Mouse (Mus musculus) macrophage (primary cell): ENCODE results near the gene Armc9. TPM values are rescaled to one million over a fixed set of nuclear protein-coding genes. Genes with fewer than 3 reads are reported as not detected.

Experiments
- H3K27ac ChIP-seq: fragments of 350-480 bp; formaldehyde crosslinking; 2 replicates; pipeline ENCODE4 v1.9.0; 2021
- H3K36me3 ChIP-seq: fragments of 350-480 bp; formaldehyde crosslinking; 2 replicates; pipeline ENCODE4 v1.9.0; 2021; ENCODE audit errors: inconsistent target
- H3K4me3 ChIP-seq: fragments of 350-480 bp; formaldehyde crosslinking; 2 replicates; pipeline ENCODE4 v1.9.0; 2021; ENCODE audit errors: inconsistent target
- H3K79me2 ChIP-seq: fragments of 350-480 bp; formaldehyde crosslinking; 2 replicates; pipeline ENCODE4 v1.9.0; 2021; ENCODE audit errors: inconsistent target
- WGBS: methylation state at CpG from one replicate; pipeline ENCODE4 v1.1.7; 2026; ENCODE audit warnings: inconsistent platforms; ENCODE audit not compliant: missing documents; 5-methylcytosine and 5-hydroxymethylcytosine counted together
- polyA plus RNA-seq: library from polyadenylated mRNA; stranded (reverse); fragments of 250-400 nt; gene quantifications from 3 replicates; pipeline ENCODE4 v1.2.4, GENCODE M21; 2018; ENCODE audit warnings: inconsistent platforms

Gene Armc9
- polyA plus RNA-seq, 1 experiment from 2014 or later = 3.2 TPM

GRCm38 (mm10) chr1:86187856-86188255, 33.3 kb downstream of the Armc9 start:
- WGBS = 96% methylated on average over 2 of the region's 2 CpGs
- no peaks in the 10 kb centered on the region for H3K79me2 ChIP-seq
- H3K27ac ChIP-seq = no peak overlapping the region
- no peak overlapping the region for H3K4me3 ChIP-seq
- no peaks in the 10 kb centered on the region for H3K36me3 ChIP-seq

DNA sequence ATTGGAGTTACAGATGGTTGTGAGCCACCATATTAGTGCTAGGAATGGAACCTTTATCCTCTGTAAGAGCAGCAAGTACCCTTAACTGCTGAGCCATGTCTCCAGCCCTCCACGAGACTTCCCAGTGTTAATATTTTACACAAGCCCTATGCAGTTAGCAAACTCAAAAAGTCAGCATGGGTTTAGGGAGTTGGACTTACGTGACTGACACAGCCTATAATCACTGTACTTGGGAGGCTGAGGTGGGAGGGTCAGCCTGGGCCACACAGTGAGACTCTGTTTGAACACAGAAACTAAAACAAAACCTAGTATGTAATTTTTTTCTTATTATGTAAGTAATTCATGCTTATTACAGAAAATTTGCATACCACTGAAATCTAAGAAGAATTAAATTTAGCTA, 33.7 kb downstream of the Armc9 start:
- 100% methylated on average over 2 of the region's 2 CpGs for WGBS

GRCm38 (mm10) chr1:86189034-86189702, 34.6 kb downstream of the Armc9 start:
- no peak overlapping the region for H3K27ac ChIP-seq
- 92% methylated on average over 6 of the region's 6 CpGs for WGBS
- H3K36me3 ChIP-seq = no peaks in the 10 kb centered on the region
- H3K79me2 ChIP-seq = no peaks in the 10 kb centered on the region
- H3K4me3 ChIP-seq = no peak overlapping the region

More for the DNA sequence above, 33.7 kb downstream of the Armc9 start:
- no peaks in the 10 kb centered on the region for H3K79me2 ChIP-seq
- no peaks in the 10 kb centered on the region for H3K36me3 ChIP-seq
- no peak overlapping the region for H3K4me3 ChIP-seq
- no peak overlapping the region for H3K27ac ChIP-seq

- whole genome bisulfite sequencing = 9% methylated on average over 5 of the region's 6 CpGs
- Histone ChIP-seq H3K36me3 (no peaks in the 10 kb centered on the region), H3K79me2 (no peaks in the 10 kb centered on the region), H3K4me3 (no peak overlapping the region), H3K27ac (peak overlapping the region; percentile 48)
These were observed 36.3 kb downstream of the Armc9 start for GRCm38 (mm10) chr1:86190843-86191242.

GRCm38 (mm10) chr1:86194044-86194443, 39.5 kb downstream of the Armc9 start:
- 0 out of 2 replicates have a peak, but pooled peaks cover 10% of the 10 kb centered on the region for H3K36me3 ChIP-seq
- H3K79me2 ChIP-seq = no peaks in the 10 kb centered on the region
- H3K4me3 ChIP-seq = no peak overlapping the region
- 44% methylated on average over 7 of the region's 7 CpGs for WGBS
- H3K27ac ChIP-seq = no peak overlapping the region

GRCm38 (mm10) chr1:86198276-86198675, 43.7 kb downstream of the Armc9 start:
- Histone ChIP-seq H3K27ac (no peak overlapping the region), H3K79me2 (no peaks in the 10 kb centered on the region), H3K4me3 (no peak overlapping the region), H3K36me3 (0 out of 2 replicates have a peak, but pooled peaks cover 12% of the 10 kb centered on the region)
- WGBS = 96% methylated on average over 6 of the region's 6 CpGs

- Histone ChIP-seq H3K36me3 (0 out of 2 replicates have a peak, but pooled peaks cover 12% of the 10 kb centered on the region), H3K4me3 (no peak overlapping the region), H3K79me2 (no peaks in the 10 kb centered on the region), H3K27ac (no peak overlapping the region)
- WGBS = 96% methylated on average over 5 of the region's 5 CpGs
These were observed 44.4 kb downstream of the Armc9 start for GRCm38 (mm10) chr1:86199026-86199425.

DNA sequence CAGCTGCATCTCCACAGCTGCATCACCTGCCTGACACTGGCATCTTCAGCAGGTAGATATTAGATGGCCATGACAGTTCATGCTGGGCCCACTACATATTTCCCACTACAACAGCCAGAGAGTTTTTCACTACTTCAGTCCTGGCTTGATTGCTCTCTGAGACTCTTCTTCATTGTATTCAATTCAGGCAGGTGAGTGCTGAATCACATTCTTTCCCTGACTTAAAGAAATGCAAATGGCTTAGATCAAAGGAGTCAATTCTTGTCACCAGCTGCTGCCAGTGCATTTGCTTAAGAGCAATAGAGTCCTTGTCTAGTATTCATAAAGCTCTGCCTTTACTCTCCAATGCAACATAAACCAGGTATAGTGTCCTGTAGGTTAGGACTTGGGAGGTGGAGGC, 46.7 kb downstream of the Armc9 start:
- no peaks in the 10 kb centered on the region for H3K79me2 ChIP-seq
- H3K27ac ChIP-seq = no peak overlapping the region
- H3K4me3 ChIP-seq = no peak overlapping the region
- 0 out of 2 replicates have a peak, but pooled peaks cover 12% of the 10 kb centered on the region for H3K36me3 ChIP-seq

DNA sequence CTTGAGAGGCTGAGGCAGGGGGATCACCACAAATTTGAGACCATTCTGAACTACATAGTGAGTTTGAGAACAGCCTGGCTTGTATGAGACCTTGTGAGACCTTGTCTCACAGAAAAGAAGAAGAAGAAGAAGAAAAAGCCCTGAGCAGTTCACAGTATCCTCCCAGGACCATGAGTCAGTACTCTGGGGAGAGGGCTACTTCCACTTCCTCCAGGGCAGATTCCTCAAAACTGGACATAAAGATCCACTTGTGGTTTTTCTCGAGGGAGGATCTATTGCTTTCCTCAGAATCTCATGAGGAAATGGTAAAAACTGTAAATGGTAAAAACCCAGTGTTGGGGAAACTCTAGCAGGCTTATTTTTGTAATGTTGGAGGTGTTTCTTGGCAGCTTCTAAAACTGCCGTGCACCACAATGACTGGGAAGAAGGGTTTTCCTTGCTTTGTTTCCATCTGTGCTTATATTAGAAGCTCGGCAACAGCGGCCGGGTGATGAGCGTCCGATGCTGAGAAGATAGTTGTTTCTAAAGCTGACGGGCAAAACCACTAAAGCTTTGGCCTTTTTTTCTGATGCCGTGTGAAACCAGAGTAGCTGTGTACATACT, 48.1 kb downstream of the Armc9 start:
- Histone ChIP-seq H3K36me3 (0 out of 2 replicates have a peak, but pooled peaks cover 12% of the 10 kb centered on the region), H3K79me2 (no peaks in the 10 kb centered on the region), H3K4me3 (no peak overlapping the region), H3K27ac (0 out of 2 replicates have a peak overlapping the region, but pooled peaks have one; percentile 21)
- WGBS = 77% methylated on average over 9 of the region's 9 CpGs

- 93% methylated on average over 7 of the region's 7 CpGs for WGBS
- no peaks in the 10 kb centered on the region for H3K36me3 ChIP-seq
- no peaks in the 10 kb centered on the region for H3K79me2 ChIP-seq
- no peak overlapping the region for H3K27ac ChIP-seq
- no peak overlapping the region for H3K4me3 ChIP-seq
These were observed 56.1 kb downstream of the Armc9 start for GRCm38 (mm10) chr1:86210676-86211075.

DNA sequence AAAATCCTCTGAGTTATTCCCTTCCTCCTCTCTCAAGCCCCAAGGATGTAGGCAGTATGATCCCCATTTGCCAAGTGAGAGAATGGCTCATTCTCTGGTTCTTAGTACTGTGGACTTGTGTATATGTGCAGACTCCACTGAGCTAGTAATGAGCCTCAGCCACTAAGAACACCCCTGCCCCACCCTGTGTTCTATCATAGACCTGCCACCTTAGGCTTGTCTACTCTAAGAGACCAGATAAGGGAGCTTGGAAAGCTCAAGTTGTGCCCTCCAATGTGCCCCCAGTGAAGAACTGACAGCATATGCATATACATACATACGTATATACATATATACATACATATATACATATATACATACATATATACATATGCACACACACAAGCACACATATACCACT, 56.9 kb downstream of the Armc9 start:
- Histone ChIP-seq H3K27ac (no peak overlapping the region), H3K36me3 (no peaks in the 10 kb centered on the region), H3K4me3 (no peak overlapping the region), H3K79me2 (no peaks in the 10 kb centered on the region)
- 83% methylated on average over 1 of the region's 1 CpGs for WGBS

DNA sequence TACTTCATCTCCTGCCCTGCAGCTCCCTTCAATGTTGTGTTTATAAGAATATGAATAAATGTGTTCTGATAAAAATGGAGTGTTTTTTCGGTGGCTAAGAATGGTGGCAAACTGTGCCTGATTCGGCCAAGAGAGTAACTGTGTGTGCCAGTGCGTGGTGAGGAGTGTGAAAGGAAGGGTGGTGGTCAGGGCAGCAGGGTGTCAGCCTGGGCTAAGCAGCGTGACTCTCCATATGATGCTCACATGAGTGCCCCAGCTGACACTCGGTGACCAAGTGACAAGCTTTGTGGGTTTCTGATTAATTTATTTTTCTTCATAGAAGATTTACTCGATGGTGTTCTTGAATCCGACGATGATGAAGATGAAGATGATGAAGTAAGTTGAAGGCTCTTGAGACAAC, 58.2 kb downstream of the Armc9 start:
- 96% methylated on average over 8 of the region's 8 CpGs for WGBS
- no peak overlapping the region for H3K27ac ChIP-seq
- H3K4me3 ChIP-seq = no peak overlapping the region
- H3K36me3 ChIP-seq = no peaks in the 10 kb centered on the region
- H3K79me2 ChIP-seq = no peaks in the 10 kb centered on the region

GRCm38 (mm10) chr1:86214158-86214557, 59.6 kb downstream of the Armc9 start:
- H3K4me3 ChIP-seq = no peak overlapping the region
- H3K79me2 ChIP-seq = no peaks in the 10 kb centered on the region
- no peaks in the 10 kb centered on the region for H3K36me3 ChIP-seq
- H3K27ac ChIP-seq = peak overlapping the region; percentile 94
- WGBS = 0% methylated on average over 1 of the region's 1 CpGs

DNA sequence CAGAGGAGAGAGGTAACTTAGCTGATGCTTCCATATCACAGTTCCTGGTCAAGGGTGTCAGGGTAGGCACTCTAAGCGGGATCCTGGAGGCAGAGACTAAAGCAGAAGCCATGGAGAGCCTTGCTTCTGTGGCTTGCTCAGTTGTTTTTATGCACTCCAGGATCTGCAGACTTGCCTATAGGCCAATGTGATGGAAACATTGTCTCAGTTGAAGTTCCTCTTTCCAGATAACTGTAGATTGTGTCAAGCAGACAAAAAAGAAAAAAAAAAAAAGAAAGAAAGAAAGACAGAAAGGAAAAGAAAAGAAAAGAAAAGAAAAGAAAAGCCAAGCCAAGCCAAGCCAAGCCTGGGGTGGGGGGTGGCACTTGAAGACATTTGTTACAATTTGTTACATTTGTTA, 60.7 kb downstream of the Armc9 start:
- Histone ChIP-seq H3K36me3 (no peaks in the 10 kb centered on the region), H3K79me2 (no peaks in the 10 kb centered on the region), H3K27ac (peak overlapping the region; percentile 94), H3K4me3 (no peak overlapping the region)
- WGBS = 25% methylated on average over 1 of the region's 1 CpGs

DNA sequence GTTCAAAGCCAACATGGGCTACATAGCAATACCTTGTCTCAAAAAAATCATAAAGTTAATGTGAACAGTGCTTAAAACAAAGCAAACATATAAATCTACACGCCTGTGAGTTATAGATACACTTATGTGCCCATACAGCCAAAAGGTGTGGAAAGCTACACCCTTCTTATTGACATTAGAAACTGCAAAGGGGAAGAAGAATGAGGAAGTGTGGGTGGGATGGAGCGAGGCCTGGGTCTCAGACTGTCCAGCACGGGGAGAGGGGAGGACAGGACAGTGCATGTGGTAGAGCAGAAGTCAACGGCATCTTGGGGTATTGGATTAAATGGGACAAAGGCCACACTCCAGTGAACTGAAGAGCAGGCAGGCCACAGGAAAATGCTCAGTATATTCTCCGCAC, 61.8 kb downstream of the Armc9 start:
- no peaks in the 10 kb centered on the region for H3K79me2 ChIP-seq
- no peak overlapping the region for H3K4me3 ChIP-seq
- WGBS = 52% methylated on average over 5 of the region's 5 CpGs
- peak overlapping the region; percentile 94 for H3K27ac ChIP-seq
- H3K36me3 ChIP-seq = no peaks in the 10 kb centered on the region
